Mouse (Mus musculus) embryo, embryonic 11.5 days (tissue): ENCODE measurements around the gene Dhx15.

Experiments used
- DNase-seq: peaks from one replicate; pipeline ENCODE4 v3.0.0-alpha.2; 2012; ENCODE audit warnings: low read depth, low spot score

The Dhx15 gene

DNA sequence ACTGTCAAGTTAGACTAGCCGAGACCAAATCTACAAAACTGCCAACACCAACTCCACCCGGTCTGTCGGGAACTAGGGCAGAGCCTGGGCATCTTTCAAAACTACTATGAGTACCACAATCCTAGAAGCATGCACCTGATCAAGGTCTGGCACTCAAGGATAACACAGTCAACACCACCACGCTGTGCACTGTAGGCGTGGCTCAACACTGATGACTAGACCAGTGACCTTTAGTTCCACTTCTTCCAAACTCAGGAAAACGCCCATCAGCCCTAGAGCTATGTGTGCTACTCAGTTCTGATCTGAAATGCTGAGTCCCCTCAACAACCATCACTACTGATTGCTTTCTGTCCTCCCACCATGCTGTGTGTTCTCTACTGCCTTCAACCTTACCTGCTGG lies 44.6 kb downstream of the Dhx15 start:
- DNase-seq = no peak

DNA sequence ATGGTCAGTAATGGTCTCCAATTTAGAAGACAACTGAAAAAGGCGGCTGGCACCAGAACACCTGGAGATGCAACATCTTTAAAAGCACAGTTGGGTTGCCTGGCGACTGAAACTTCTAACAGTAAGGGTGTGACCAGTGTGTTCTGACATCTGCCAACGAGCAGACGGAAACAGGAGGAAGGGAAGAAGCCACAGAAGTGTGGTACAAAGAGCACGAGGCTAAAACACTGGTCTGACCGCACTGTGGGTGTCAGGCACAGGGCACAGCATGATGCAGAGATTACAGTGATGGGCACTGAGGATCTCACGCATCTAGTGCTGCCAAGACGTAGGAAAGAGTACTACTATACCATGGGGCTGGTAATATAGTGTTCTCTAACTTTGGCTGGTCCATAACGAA lies 48.4 kb downstream of the Dhx15 start:
- no peak for DNase-seq

DNA sequence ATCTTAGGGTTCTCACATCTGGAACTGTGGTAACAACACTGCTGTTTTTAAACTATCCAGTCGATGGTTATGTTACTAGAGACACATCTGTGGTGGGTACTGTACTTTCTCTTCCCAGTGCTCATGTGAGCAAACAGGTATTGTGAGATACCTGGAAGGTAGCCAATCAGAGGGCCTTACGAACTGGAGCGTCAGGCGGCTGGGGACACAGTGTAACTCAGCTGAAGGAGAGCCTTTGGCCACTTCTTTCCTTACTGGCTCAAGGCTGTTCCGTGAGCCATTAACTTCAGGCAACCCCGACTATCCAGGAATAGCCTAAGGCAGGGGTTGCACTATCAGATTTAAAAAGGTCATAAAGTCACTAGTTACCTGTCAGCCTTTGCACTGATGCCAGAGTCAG lies 51.5 kb downstream of the Dhx15 start:
- DNase-seq = no peak

DNA sequence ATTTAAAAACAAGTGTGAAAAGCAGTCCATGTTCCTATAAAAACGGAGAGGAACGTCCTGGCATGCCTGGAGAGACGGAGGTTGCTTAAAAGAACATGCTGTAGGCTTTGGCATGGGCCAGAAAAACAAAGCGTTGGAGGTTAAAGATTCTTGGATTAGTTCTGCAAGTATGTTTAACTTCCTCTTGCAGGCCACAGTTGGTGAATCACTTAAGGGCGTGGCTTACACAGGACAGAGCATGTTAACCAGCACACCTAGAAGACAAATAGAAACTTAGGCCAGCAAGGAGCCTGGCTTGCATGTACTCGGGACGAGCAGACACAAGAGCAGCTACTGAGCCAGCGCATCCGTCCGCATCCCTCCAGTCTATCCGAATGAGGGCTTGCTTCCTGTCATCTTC lies 52.2 kb downstream of the Dhx15 start:
- DNase-seq = no peak

DNA sequence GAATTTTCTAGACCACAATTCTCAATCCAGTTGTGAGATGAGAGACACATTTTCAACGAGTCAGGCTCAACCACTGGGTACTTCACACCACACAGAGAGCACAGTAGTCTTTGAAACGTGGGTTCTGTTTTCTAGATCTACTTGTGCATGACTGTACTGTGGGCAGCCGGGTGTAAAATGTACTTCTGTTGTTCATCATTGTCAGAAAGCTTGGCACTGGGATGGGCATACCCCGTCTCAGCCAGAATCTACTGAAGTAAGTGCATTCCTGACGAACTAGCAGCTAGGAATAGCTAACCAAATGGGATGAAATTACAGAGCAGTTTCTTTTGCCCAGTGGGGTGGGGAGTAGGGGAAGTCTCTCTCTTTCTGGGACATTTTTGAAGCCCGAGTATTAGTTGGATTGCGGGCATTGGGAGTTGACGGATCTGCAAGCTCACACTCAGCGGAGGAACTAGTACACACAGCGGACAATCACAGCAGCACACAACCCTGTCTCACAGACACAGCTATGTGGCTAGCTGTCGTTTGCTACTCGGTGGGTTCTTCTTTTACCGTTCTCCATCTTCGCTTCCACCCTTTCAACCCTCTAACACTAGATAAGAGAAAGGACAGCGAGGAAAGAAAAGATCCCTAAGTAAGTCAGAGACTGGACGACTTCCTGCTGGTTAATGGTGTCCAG lies 54.7 kb downstream of the Dhx15 start:
- no peak for DNase-seq

DNA sequence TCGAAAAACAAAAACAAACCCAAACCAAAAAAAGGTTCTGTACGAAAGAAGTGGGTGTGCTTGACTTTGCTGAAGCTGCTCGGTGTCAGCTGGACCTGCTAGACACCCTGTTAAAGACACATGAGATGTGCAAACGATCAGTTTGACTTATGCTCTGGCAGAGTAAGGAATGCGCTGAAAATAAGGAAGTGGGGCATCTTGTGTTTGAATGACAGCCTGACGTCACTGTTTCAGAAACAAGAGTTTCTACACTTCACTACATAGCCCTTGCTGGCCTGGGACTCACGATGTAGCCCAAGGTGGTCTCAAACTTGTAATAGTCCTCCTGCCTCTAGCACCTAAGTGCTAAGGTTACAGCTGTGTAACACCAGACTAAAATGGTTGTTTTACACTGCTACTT lies 57.5 kb downstream of the Dhx15 start:
- no peak for DNase-seq

DNA sequence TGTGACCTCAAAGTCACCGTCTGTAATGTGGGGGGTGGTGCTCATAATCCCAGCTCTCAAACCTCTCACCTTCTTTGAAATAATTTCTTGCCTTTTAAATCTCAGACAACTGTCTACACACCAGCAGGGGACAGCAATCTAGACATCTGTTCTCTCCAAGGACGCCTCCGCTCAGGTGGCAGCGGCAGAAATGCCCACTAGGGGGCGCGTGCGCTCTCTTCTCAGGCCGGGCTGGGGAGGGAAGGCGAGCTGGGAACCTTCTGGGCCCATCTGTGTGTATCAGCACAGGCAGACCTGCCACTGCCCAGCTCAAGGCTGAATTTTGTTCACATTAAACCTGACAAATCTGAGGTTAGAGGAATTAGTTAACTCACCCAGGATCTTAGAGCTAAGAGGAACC lies 58.2 kb downstream of the Dhx15 start:
- DNase-seq = no peak

DNA sequence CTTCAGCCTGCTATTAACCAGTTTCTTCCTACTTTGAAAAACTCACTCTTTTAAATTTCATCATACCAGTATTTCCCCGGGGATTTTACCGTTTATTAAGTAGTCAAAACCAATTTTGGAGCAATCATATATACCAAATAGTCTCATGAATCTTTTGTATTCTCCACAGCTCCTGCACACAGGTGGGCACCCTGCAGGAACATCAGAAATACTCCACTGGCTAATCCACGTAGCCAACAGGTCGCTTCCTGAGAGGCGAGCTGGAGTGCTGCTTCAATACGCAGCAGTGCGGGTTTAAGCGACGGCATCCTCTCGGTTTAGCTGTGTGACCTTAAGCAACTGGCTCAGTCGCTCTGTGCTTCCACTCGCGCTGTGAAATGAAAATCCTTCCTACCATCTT lies 58.9 kb downstream of the Dhx15 start:
- no peak for DNase-seq

DNA sequence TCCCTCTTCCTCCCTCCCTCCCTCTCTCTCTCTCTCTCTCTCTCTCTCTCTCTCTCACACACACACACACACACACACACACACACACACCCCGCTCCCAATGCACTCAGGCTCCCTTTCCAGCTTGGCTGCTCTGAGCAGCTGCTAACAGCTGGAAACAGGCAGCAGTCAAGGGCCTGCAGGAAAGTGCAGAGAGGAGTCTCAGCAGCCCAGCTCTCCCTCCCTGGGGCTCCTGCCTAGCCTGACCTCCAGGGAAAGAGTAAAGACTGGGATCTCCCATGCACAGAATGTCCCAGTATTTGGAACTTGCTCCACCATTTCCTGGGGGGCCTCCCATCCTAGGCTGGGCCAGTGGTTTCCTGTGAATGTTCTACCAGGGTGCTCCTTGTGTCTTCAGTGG lies 59.8 kb downstream of the Dhx15 start:
- DNase-seq = no peak

DNA sequence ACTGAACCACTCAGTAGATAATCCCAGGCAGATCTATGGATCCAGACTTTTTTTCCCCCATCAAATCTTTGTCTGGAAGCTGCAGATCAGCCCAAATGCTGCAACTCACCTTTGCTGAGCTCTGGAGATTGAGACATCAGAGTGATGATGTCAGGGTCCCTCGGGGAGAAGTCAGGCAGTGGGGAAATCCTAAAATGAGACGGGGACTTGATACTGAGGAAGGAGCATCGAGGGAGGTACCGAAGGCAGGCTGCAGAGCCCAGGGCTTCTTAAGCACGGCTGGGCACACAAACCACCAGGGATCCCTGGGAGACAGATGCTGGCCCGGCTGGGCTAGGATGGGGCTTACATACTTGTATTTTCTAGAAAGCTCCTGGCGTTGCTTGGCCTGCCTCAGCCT lies 64.1 kb downstream of the Dhx15 start:
- DNase-seq = no peak

DNA sequence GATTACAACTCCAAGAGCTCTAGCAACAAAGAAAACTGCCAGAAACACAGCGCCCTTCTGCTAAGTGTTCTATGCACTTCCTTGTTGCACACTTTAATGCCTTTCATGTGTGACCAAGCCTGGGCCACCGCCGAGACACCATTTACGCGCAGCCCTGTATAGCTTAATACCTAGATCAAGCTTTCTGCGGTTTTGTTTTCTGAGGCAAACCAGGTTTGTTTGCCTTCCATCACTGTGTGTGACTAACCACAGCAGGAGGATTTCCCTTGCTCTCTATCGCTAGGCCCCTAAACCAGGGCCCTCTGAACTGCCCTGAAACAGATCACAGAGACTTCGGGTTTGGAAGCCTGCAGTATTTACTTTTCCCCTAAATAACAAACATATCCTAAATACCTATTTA lies 64.5 kb downstream of the Dhx15 start:
- no peak for DNase-seq

DNA sequence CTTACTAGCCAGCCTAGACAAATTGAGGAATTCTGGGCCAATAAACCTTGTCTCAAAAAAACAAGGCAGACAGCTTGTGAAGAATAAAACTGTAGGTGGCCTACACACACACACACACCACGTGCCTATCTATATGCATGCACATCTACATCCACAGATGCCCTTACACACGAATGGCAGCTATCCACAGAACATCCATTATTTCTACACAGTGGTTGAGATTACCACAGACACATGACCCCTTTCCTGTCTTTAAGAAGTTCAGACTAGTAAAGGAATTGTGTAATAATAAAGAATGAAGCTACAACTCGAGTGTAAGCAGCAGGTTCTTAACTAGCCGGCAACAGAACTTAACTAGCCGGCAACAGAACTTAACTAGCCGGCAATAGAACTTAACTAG lies 68.2 kb downstream of the Dhx15 start:
- DNase-seq = no peak

DNA sequence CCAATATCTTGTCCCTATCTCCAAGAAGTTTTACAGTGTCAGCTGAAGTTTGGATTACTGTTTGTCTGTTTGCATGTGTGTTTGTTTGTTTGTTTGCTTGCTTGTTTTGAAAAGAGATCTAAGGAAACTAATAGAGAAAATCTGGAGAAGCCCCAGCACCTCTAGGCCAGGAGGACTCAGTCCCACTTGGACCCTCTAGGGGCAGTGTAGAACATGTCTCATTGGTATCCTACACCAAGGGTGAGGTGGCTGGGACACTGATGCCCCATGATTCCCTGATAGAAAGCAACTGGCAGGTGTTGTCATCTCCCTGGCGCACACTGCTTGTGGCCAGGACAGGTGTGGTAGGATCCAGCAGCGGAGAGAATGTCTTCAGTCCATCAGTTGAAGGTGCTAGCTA lies 70.5 kb downstream of the Dhx15 start:
- DNase-seq = no peak

DNA sequence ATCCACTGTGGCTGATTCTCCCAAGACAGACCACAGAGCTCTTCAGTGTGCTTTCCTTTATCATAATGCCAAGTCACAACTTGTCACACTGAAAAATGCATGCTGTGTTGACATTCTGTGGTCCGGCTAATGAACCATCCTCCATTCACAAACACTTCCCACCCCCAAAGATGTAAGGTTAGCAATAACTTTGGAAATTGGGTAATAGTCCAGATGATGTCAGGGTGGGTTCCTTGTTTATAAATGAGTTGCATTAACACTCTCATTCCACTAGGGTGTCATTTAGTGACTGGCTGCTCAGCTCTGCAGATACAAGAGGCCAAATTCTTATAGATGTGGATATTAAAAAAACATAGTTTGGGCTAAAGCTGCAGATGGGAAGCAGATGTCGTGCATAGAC lies 71.1 kb downstream of the Dhx15 start:
- no peak for DNase-seq

DNA sequence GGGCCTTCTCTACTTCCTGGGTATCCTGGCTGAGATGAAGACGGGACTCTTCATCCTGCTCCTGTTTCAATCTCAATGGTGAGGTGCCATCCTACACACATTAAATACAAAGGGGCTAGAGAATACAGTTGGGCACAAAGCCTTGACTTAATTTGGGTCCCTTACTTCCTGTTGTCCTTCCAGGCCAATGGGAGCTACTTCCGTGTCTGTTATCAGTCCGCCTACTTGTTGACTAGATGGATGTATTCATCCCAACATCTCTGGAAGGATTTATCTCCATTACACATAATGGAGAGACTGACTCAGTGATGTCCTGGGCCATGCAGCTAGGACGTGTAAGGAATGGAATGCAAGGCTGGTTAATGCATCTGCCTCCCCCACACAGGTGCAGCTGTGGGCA lies 72.5 kb downstream of the Dhx15 start:
- no peak for DNase-seq

DNA sequence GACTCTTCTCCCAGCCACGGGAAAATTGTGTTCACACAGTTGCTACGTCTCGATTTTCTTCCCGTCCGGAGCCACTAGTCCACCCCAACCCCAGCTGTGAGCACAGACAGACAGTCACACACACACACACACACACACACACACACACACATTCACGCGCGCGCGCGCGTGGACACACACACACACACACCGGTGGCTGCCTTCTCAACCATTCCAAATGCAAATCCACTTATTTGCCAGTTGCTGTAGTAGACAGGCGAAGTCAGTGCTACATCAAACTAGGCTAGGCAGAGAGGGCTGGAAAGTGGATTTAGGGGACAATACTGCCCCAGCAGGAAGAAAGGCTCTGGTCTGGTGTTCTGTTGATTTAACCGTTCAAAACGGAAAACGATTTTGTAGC lies 73.9 kb downstream of the Dhx15 start:
- no peak for DNase-seq

DNA sequence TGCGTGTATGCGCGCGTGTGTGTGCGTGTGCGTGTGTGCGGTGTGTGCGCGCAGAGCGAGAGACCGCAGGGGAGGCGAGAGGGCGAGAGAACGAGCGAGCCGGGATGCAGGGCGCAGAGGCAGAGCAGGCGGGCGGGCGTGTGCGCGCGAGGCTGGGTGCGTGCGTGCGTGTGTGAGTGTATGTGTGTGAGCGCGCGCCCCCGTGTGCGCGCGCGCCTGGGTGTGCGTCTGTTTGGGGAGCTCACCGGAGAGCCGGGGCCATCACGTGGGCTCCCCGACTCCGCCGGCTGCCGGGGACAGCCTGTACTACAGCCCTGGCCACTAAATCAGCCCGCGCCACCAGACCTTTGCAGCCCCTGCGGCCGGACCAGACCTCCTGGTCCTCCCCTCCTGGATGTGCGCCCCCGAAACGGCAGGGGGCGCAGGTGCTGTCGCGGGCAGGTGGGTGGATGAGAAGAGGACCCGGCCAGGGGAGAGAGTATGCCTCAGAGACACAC lies 74.4 kb downstream of the Dhx15 start:
- peak; percentile 78 for DNase-seq

DNA sequence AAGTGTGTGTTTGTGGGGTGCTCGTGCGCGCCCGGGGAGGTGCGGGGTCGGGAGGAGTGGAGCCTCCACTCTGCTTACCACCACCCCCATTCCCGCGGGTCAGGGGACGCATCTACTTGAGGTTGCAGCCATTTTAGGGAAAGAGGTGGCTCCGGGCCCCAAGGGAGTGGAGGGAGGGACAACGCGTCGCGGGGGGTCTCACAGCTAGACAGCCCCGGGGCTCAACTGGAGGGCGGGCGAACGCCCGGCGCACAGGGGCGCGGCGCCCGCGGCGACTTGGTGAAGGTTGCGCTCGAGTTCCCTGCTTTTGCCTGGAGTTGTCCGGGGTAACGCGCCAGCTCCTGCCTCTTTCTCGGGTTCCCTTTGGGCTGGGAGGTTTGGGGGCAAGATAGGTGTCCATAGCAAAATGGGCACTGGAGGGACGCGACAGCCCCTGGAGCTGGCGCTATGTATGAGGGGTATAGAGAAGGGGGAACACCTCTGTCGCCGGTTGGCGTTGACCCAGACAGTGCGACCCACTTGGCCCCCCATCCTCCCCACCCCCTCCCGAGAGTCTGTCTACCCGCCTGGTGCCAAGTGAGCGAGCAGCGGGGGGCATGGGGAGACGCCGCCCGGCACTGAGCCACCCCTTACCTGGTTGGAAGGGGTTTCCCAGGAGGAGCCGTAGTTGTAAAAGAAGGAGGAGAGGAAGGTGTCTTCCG lies 75.4 kb downstream of the Dhx15 start:
- DNase-seq = no peak

DNA sequence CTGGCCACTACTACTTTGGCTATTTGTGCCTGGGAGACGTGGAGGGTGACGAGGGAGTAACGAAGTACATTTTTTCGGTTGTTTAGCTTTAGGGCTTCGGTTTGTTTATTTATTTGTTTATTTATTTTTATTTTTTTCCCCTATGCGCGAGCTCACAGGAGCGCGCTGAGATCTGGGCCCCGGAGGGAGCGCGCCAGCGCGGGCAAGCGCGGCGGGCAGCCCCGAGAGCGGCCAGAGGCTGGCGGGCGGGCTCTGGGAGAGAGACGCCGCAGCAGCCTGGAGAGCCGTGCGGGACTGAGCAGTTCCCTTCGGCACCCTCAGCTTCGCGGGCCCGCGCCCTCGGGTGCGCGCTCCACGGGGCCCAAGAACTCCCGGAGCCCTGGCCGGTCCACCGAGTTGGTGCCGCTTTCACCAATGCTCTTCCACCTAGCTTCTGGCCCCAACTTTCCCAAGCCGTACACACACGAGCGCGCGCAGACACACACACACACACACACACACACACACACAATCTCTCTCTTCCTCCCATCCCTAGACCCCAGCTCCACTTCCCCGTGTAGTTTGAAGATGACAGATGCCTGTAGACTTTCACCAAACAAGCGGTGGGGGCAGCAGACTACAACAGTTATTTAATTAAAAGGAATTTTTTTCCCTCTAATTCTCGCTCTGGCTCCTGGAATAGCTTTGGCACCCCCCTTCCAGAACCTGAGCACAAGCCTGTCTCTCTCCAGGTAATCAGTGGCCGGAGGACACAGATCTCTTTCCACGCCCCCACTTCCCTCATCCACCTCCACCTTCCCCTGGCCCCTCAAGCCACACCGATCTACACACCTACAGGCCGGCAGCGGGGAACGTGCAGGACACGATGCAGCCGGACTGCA lies 76.2 kb downstream of the Dhx15 start:
- DNase-seq = no peak

DNA sequence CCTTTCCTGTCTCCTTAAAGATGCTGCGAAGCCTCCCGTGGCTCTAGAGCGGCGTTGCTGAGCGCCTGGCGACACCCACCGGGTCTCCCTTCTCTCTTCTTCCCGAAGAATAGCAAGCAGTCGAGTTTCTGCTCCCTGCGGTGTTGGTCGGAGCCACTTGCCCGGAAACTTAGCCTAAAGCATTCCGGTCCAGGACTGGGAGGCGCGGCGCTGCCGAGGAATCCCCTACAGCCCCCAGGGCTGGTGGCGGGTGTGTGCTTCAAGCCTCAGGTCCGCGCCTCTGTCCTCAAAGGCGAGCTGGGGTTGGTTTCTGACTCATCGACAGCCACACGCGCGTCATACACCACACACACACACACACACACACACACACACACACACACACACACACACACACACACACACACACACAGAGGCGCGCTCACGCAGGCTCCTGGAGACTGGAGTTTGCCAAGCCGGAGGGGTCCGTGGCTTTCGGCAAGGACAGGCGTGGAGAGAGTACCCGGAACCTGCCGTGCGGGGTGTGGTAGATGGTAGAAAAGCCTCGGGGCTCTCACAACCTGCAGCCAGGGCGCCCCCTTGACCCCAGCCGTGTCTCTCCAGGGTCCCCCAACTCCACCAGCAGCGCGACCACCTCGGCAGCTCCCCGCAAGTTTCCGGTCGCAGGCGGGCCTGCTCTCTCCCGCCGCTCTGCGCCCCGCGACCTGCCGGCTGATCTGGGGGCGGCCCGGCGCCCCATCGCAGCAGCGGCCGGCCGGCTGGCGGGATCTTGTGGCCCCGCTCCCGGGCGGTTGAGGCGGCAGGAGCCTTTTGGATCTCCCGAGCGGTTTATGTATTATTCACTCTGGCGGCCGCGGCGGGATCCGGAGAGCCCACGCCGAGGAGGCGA lies 77.1 kb downstream of the Dhx15 start:
- no peak for DNase-seq

DNA sequence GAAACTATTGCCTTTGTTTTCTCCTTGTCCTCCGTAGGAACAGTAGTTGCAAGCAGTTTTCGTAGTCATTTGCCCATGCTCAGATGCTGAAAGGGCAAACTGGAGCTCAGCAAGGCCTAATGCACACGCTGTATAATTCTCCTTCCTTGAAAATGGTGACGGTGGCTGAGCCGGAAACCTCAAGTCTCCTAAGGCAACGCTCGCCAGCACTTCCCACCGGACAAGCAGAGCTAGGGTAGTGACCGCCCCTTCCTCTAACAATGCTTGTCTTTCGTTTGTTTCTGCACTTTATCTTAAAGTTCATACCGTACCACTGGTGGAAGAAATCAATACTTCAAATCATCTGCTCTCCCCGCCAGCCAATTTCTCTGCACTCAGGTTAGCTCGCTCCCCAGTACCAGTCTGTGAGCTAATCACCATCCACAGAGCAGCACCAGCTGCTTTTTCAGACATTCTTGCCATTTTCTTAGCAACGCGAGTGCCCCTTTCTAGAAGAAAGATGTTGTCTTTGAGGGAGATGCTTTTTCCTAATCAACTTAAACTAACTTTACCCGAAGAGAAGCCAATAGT lies 78.0 kb downstream of the Dhx15 start:
- DNase-seq = no peak
